Mouse (Mus musculus): ENCODE measurements around the gene Kcnq2. TPM values are rescaled to one million over a fixed set of nuclear protein-coding genes. Genes with fewer than 3 reads are reported as not detected.

Kcnq2 gene
- polyA plus RNA-seq, 1 experiment from 2014 or later: 1.5 TPM

DNA sequence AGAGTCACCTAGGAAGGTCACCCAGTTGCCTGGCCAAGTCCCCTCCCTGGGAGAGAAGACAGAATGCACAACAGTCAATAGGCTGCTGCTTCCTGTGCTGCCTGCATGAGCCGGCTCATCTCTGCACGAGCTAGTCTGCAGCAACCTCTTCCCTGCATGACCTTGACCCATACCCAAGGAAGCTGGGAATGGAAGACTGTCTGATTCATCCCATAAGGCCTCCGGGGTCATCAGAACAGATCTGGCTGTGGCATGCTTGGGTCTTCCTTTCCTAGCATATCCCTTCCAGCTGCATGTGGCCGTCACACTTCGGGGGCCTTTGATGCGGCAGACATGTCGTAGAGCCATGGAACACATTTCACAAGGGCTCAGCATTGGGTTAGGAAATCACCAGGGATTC is 99.9 kb downstream of the Kcnq2 start:
- Histone ChIP-seq H3K27ac (replicated peaks; ENCODE audit: low read depth, low read length) (no peak overlapping the region), H3K4me2 (ENCODE audit: low read depth, low read length) (no peak overlapping the region), H3K9ac (replicated peaks; ENCODE audit: low read length) (no peak overlapping the region), H3K36me3 (replicated peaks; ENCODE audit: control insufficient read depth, insufficient read depth, low read depth, low read length) (no peaks in the 10 kb centered on the region), H3K9me3 (replicated peaks; ENCODE audit: control insufficient read depth, low read length) (no peaks in the 10 kb centered on the region), H3K27me3 (ENCODE audit: control insufficient read depth, insufficient read depth, low read length) (peaks cover 32% of the 10 kb centered on the region), H3K4me1 (ENCODE audit: control insufficient read depth, insufficient read depth, low read length) (no peaks in the 10 kb centered on the region; the same call in none of the 2 replicates), H3K4me3 (ENCODE audit: low read depth, low read length) (no peak overlapping the region)
- WGBS: 77% methylated on average over 7 of the region's 7 CpGs
- no peak for ATAC-seq (replicated peaks; ENCODE audit: insufficient number of reproducible peaks, low FRiP score, low TSS enrichment, low read depth)
- no peak for DNase-seq (ENCODE audit: low spot score)

DNA sequence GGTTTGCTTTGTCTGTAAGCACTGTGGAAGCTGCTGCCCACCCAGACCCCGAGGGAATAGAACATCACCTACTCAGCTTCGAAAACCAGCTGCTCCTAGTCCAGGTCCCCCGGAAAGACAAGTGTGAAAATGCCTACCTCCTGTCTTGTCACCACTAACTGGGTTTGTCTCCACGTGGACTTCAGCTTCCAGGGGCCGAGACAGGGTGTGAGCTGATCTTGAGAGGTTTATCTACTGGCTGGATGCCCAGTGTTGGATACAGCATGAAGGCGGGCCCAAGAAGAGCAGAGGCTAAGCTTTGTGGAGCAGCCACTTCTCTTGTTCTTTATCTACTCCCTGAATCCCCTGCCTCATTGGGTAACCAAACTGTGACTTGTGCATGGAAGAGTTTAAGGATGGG is 101.8 kb downstream of the Kcnq2 start:
- Histone ChIP-seq H3K27me3 (ENCODE audit: control insufficient read depth, insufficient read depth, low read length) (peaks cover 14% of the 10 kb centered on the region), H3K9ac (replicated peaks; ENCODE audit: low read length) (no peak overlapping the region), H3K4me2 (ENCODE audit: low read depth, low read length) (no peak overlapping the region), H3K9me3 (replicated peaks; ENCODE audit: control insufficient read depth, low read length) (no peaks in the 10 kb centered on the region), H3K4me3 (ENCODE audit: low read depth, low read length) (no peak overlapping the region), H3K4me1 (ENCODE audit: control insufficient read depth, insufficient read depth, low read length) (no peaks in the 10 kb centered on the region; the same call in 1 of the 2 replicates), H3K36me3 (replicated peaks; ENCODE audit: control insufficient read depth, insufficient read depth, low read depth, low read length) (no peaks in the 10 kb centered on the region), H3K27ac (replicated peaks; ENCODE audit: low read depth, low read length) (no peak overlapping the region)
- ATAC-seq (replicated peaks; ENCODE audit: insufficient number of reproducible peaks, low FRiP score, low TSS enrichment, low read depth) (no peak), DNase-seq (ENCODE audit: low spot score) (no peak)
- 72% methylated on average over 6 of the region's 6 CpGs for WGBS

DNA sequence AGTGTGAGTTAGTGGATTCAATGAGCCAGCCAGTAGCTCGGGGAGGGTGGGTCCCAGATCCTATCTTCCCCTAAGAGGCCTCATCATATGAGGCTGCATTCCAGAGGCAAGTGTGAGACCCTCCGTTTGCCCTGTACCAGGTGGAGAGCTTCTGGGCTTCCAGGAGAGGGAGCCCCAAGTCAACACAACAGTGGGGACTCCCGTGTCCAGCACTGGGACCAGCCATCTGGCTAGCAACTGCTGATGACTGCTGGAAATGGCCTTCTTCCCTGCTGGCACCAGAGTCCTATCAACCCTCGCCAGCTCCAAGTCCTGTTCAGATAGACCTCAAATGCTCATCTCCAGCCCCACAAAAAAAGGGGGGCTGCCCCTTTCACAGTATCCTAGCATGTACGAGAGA is 102.7 kb downstream of the Kcnq2 start:
- 53% methylated on average over 5 of the region's 5 CpGs for WGBS
- no peak for ATAC-seq (replicated peaks; ENCODE audit: insufficient number of reproducible peaks, low FRiP score, low TSS enrichment, low read depth)
- DNase-seq (ENCODE audit: low spot score): peak; percentile 11

DNA sequence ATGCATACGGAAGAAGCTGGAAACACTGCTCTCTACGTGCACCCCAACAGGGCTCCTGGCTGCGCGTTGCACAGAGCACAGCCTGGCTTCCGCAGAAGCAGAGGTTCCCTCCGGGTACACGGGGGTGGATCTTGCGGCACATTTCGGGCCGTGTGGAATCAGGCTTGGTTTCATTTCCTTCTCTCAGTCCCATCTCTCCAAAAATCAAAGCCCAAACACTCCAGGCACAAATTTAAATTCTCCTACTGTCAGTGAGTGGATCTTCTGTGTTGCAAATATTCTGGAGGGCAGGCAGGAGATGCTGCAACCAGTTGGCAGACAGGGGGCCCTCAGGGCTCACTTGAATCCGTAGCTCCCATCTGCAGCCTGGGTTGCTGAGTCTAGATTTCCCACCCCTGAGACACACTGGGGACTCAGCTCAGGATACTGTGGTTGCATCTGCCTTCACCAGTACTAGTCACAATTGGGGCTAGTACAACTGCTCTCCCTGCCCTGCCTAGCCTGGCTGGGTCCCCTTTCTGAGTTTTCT is 103.6 kb downstream of the Kcnq2 start:
- Histone ChIP-seq H3K4me1 (ENCODE audit: control insufficient read depth, insufficient read depth, low read length) (no peaks in the 10 kb centered on the region), H3K4me3 (ENCODE audit: low read depth, low read length) (no peak overlapping the region), H3K27me3 (ENCODE audit: control insufficient read depth, insufficient read depth, low read length) (0 out of 2 replicates have a peak, but pooled peaks cover 1% of the 10 kb centered on the region), H3K27ac (replicated peaks; ENCODE audit: low read depth, low read length) (no peak overlapping the region), H3K9me3 (replicated peaks; ENCODE audit: control insufficient read depth, low read length) (no peaks in the 10 kb centered on the region), H3K36me3 (replicated peaks; ENCODE audit: control insufficient read depth, insufficient read depth, low read depth, low read length) (no peaks in the 10 kb centered on the region), H3K4me2 (ENCODE audit: low read depth, low read length) (no peak overlapping the region), H3K9ac (replicated peaks; ENCODE audit: low read length) (no peak overlapping the region)
- no peak for DNase-seq (ENCODE audit: low spot score)
- ATAC-seq (replicated peaks; ENCODE audit: insufficient number of reproducible peaks, low FRiP score, low TSS enrichment, low read depth): no peak
- WGBS: 83% methylated on average over 11 of the region's 11 CpGs

More for the DNA sequence above, 102.7 kb downstream of the Kcnq2 start:
- Histone ChIP-seq H3K36me3 (replicated peaks; ENCODE audit: control insufficient read depth, insufficient read depth, low read depth, low read length) (no peaks in the 10 kb centered on the region), H3K4me1 (ENCODE audit: control insufficient read depth, insufficient read depth, low read length) (no peaks in the 10 kb centered on the region), H3K27ac (replicated peaks; ENCODE audit: low read depth, low read length) (no peak overlapping the region), H3K27me3 (ENCODE audit: control insufficient read depth, insufficient read depth, low read length) (peaks cover 5% of the 10 kb centered on the region; the same call in 1 of the 2 replicates), H3K4me2 (ENCODE audit: low read depth, low read length) (no peak overlapping the region), H3K4me3 (ENCODE audit: low read depth, low read length) (no peak overlapping the region), H3K9ac (replicated peaks; ENCODE audit: low read length) (no peak overlapping the region), H3K9me3 (replicated peaks; ENCODE audit: control insufficient read depth, low read length) (no peaks in the 10 kb centered on the region)

Other genes with a start within 250 kb of the Kcnq2 start
- gene Ythdf1, start 214.4 kb downstream of the Kcnq2 start, polyA plus RNA-seq (2014; fragmentation: Nextera tagmentation; extraction: Ambion mirVana): 70.4 and 84.6 TPM in 2 replicates
- 0.18 TPM in 2 replicates for gene Birc7, start 206.3 kb downstream of the Kcnq2 start, polyA plus RNA-seq (2014; fragmentation: Nextera tagmentation; extraction: Ambion mirVana)
- 20.9 and 27.0 TPM in 2 replicates for gene Nkain4, start 180.6 kb downstream of the Kcnq2 start, polyA plus RNA-seq (2014; fragmentation: Nextera tagmentation; extraction: Ambion mirVana)
- 43.2 and 54.4 TPM in 2 replicates for gene Arfgap1, start 168.1 kb downstream of the Kcnq2 start, polyA plus RNA-seq (2014; fragmentation: Nextera tagmentation; extraction: Ambion mirVana)
- gene Col20a1, start 148.8 kb downstream of the Kcnq2 start, polyA plus RNA-seq (2014; fragmentation: Nextera tagmentation; extraction: Ambion mirVana): 0.83 and 0.85 TPM in 2 replicates
- 7.4 and 10.8 TPM in 2 replicates for gene Chrna4, start 91.8 kb downstream of the Kcnq2 start, polyA plus RNA-seq (2014; fragmentation: Nextera tagmentation; extraction: Ambion mirVana)
- 0.25 and 0.42 TPM in 2 replicates for gene Eef1a2, start 21.7 kb upstream of the Kcnq2 start, polyA plus RNA-seq (2014; fragmentation: Nextera tagmentation; extraction: Ambion mirVana)
- 443 and 483 TPM in 2 replicates for gene Ppdpf, start 51.9 kb upstream of the Kcnq2 start, polyA plus RNA-seq (2014; fragmentation: Nextera tagmentation; extraction: Ambion mirVana)
- not detected in 2 replicates for gene Ptk6, start 67.5 kb upstream of the Kcnq2 start, polyA plus RNA-seq (2014; fragmentation: Nextera tagmentation; extraction: Ambion mirVana)
- 0.08 TPM in 1 of 2 replicates, not detected in the other for gene Srms, start 77.9 kb upstream of the Kcnq2 start, polyA plus RNA-seq (2014; fragmentation: Nextera tagmentation; extraction: Ambion mirVana)
- gene Fndc11, start 84.7 kb upstream of the Kcnq2 start, polyA plus RNA-seq (2014; fragmentation: Nextera tagmentation; extraction: Ambion mirVana): 0.49 TPM in 1 of 2 replicates, not detected in the other
- 0.54 and 0.70 TPM in 2 replicates for gene Helz2, start 106.7 kb upstream of the Kcnq2 start, polyA plus RNA-seq (2014; fragmentation: Nextera tagmentation; extraction: Ambion mirVana)
- 18.0 and 18.3 TPM in 2 replicates for gene Gmeb2, start 152.7 kb upstream of the Kcnq2 start, polyA plus RNA-seq (2014; fragmentation: Nextera tagmentation; extraction: Ambion mirVana)
- gene Stmn3, start 179.2 kb upstream of the Kcnq2 start, polyA plus RNA-seq (2014; fragmentation: Nextera tagmentation; extraction: Ambion mirVana): 79.6 and 98.0 TPM in 2 replicates
- gene Rtel1, start 184.4 kb upstream of the Kcnq2 start, polyA plus RNA-seq (2014; fragmentation: Nextera tagmentation; extraction: Ambion mirVana): 52.5 and 55.9 TPM in 2 replicates
- 29.1 and 37.0 TPM in 2 replicates for gene Zgpat, start 229.6 kb upstream of the Kcnq2 start, polyA plus RNA-seq (2014; fragmentation: Nextera tagmentation; extraction: Ambion mirVana)
- 49.7 and 50.8 TPM in 2 replicates for gene Arfrp1, start 230.1 kb upstream of the Kcnq2 start, polyA plus RNA-seq (2014; fragmentation: Nextera tagmentation; extraction: Ambion mirVana)
- gene Lime1, start 244.8 kb upstream of the Kcnq2 start, polyA plus RNA-seq (2014; fragmentation: Nextera tagmentation; extraction: Ambion mirVana): 15.2 and 18.5 TPM in 2 replicates

Measured in embryonic facial prominence, embryonic 11.5 days (tissue).